Mouse (Mus musculus) heart, postnatal 0 days (tissue): ENCODE data around the gene Ppp1r9a.

Source experiments
- CTCF ChIP-seq: IDR thresholded peaks from 2 replicates; pipeline ENCODE4 v1.5.1; 2016; ENCODE audit warnings: antibody characterized with exemption, control low read depth, low read depth
- EP300 ChIP-seq: IDR thresholded peaks from 2 replicates; pipeline ENCODE4 v1.6.1; 2016; ENCODE audit warnings: antibody characterized with exemption, low read depth

DNA sequence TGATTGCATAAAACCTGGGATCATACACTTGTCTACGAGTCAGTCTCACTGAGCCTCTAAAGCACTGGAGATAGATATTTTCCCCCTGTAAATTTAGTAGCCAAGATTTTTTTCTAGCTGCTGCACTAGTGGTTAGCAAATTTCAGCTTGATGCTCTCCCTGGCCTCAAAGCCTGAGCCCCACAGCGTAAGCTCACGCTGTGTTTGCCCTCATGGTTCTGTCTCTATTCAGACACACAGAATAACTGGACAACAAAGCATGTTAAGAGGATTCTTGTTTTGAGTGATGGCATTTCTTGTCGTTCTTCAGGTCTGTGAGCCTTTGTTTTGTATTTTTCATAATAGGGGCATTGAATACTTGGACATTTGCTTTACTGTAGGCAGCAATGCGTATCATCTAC lies 177.4 kb downstream of the Ppp1r9a start:
- TF ChIP-seq CTCF, result no peak
- TF ChIP-seq EP300, result no peak
